Mouse (Mus musculus) heart, adult 2 months (tissue): ENCODE measurements around the gene Kcna2.

Source experiments
- CTCF ChIP-seq: fragments of 200-600 bp; IDR thresholded peaks from 2 replicates; pipeline ENCODE4 v1.8.1; 2022; ENCODE audit warnings: antibody characterized with exemption, mild to moderate bottlenecking, moderate library complexity
- EP300 ChIP-seq: fragments of 200-500 bp; IDR thresholded peaks from 2 replicates; pipeline ENCODE4 v1.6.1; 2011; ENCODE audit warnings: low read depth, low read length, control low read depth; ENCODE audit not compliant: insufficient read depth
- POLR2A ChIP-seq: fragments of 200-500 bp; IDR thresholded peaks from 2 replicates; pipeline ENCODE4 v1.6.1; 2011; ENCODE audit warnings: mild to moderate bottlenecking, low read depth, low read length, control low read depth; ENCODE audit not compliant: insufficient read depth

DNA sequence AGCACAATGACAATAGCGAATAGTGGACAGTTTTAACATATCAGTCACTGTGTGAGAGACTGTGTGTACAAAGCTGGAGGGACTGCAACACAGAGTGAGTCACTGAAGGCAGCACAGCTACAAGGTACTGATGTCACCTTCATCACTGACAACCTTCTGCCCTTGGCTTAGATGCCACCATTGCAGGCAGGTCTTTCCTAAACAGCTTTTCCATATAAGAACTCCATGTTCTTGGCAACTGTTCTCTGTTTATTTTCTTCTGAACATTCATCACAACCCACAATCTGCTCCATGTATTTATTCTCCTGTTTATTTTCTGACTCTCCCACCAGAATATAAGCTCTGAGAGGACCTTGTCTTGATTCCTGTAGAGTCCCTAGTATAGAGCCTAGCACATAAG lies 26.7 kb downstream of the Kcna2 start:
- no peak for TF ChIP-seq CTCF
- TF ChIP-seq POLR2A, result no peak
- no peak for TF ChIP-seq EP300
